Mouse (Mus musculus): ENCODE measurements around the gene Tspyl4. TPM values are rescaled to one million over a fixed set of nuclear protein-coding genes. Genes with fewer than 3 reads are reported as not detected.
"Not testable (repeated sequence)": the region's sequence is repeated elsewhere in the genome, so short reads cannot be mapped to it uniquely, and the experiment has no call there.

Gene Tspyl4
- 11.8 and 12.0 TPM in 2 replicates for polyA plus RNA-seq (2014; fragmentation: Nextera tagmentation; extraction: Ambion mirVana)

DNA sequence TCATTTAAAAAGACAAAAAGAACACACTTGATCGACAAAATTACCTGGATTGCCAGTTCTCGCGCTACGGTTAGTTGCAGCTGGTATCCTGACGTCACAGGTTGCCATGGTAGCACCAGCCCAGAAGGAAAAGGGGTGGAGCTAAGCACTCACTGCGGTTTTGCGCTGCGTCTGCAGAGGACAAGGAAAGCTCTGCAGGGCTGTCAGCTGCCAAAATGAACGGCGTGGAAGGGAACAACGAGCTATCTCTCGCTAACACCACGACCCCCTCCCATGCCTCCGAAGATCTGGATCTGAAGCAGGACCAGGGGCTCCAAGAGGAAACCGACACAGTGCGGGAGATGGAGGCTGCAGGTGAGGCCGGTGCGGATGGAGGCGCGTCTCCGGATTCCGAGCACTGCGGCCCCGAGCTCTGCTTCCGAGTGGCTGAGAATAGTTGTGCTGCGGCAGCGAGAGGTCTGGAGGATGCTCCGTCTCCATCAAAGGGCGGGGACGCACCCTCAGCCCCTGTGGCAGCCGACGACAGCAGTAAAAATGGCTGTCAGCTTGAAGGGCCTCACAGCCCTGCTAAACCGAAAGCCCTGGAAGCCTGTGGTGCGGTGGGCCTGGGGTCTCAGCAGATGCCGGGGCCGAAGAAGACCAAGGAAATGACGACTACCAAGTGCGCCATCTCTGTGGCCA is at the start of gene Tspyl4:
TSS of gene Tspyl4 (plus strand) at position 144 of the 681 bp plus-strand sequence.
- DNase-seq (ENCODE audit: low spot score) (peak; percentile 98), ATAC-seq (ENCODE audit: low read depth) (peak; percentile 98)
- H3K36me3 ChIP-seq (ENCODE audit: control insufficient read depth, insufficient read depth, low read length) = no peaks in the 10 kb centered on the region; the same call in 1 of the 2 replicates
- H3K4me2 ChIP-seq (ENCODE audit: low read depth, low read length) = peak within 1 kb of the TSS; percentile 84
- under 1% methylated on average over 32 of the region's 38 CpGs for WGBS
- H3K4me1 ChIP-seq (ENCODE audit: control insufficient read depth, insufficient read depth, low read length) = peaks cover 28% of the 10 kb centered on the region
- H3K9me3 ChIP-seq (ENCODE audit: control insufficient read depth, low read length) = no peaks in the 10 kb centered on the region
- H3K9ac ChIP-seq (ENCODE audit: low read depth, low read length) = peak within 1 kb of the TSS; percentile 77
- peak within 1 kb of the TSS; percentile 72 for H3K4me3 ChIP-seq (ENCODE audit: low read depth, low read length)
- H3K27me3 ChIP-seq (replicated peaks; ENCODE audit: control insufficient read depth, insufficient read depth, low read length) = no peaks in the 10 kb centered on the region
- H3K27ac ChIP-seq (replicated peaks; ENCODE audit: low read depth, low read length) = peak within 1 kb of the TSS; percentile 91

- Histone ChIP-seq H3K4me3 (ENCODE audit: low read depth, low read length) (no peak overlapping the region), H3K9me3 (ENCODE audit: control insufficient read depth, low read length) (no peaks in the 10 kb centered on the region), H3K9ac (ENCODE audit: low read depth, low read length) (no peak overlapping the region), H3K27me3 (replicated peaks; ENCODE audit: control insufficient read depth, insufficient read depth, low read length) (no peaks in the 10 kb centered on the region), H3K4me2 (ENCODE audit: low read depth, low read length) (no peak overlapping the region), H3K4me1 (ENCODE audit: control insufficient read depth, insufficient read depth, low read length) (no peaks in the 10 kb centered on the region), H3K27ac (replicated peaks; ENCODE audit: low read depth, low read length) (no peak overlapping the region), H3K36me3 (ENCODE audit: control insufficient read depth, insufficient read depth, low read length) (no peaks in the 10 kb centered on the region)
- DNase-seq (ENCODE audit: low spot score) = peak; percentile 55
- no peak for ATAC-seq (ENCODE audit: low read depth)
- 20% methylated on average over 3 of the region's 3 CpGs for WGBS
Observed at GRCm38 (mm10) chr10:34247757-34248156, 49.5 kb upstream of the Tspyl4 start.

DNA sequence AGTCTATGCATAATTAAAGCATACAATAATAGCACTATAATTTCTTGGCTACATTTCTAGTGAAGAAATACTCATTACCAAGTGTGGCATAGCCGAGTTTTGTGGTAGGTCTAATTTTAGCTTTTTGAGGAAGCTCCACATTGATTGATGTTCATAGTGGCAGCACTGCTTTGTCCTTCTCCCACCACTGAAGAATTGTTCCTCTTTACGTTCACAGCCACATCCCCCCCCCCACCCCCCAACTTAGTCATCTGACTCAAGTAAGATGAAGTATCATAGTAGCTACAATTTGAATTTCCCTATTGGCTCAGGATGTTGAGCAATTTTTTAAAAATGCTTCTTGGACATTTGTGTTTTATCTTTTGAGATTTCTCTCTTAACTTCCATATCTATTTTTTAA is 47.6 kb upstream of the Tspyl4 start:
- WGBS = 55% methylated on average over 2 of the region's 2 CpGs
- H3K27me3 ChIP-seq (replicated peaks; ENCODE audit: control insufficient read depth, insufficient read depth, low read length) = no peaks in the 10 kb centered on the region
- H3K4me2 ChIP-seq (ENCODE audit: low read depth, low read length) = no peak overlapping the region
- no peak overlapping the region for H3K9ac ChIP-seq (ENCODE audit: low read depth, low read length)
- DNase-seq (ENCODE audit: low spot score) = no peak
- H3K9me3 ChIP-seq (ENCODE audit: control insufficient read depth, low read length) = no peaks in the 10 kb centered on the region
- ATAC-seq (ENCODE audit: low read depth) = no peak
- H3K4me1 ChIP-seq (ENCODE audit: control insufficient read depth, insufficient read depth, low read length) = no peaks in the 10 kb centered on the region
- no peaks in the 10 kb centered on the region for H3K36me3 ChIP-seq (ENCODE audit: control insufficient read depth, insufficient read depth, low read length)
- no peak overlapping the region for H3K4me3 ChIP-seq (ENCODE audit: low read depth, low read length)
- no peak overlapping the region for H3K27ac ChIP-seq (replicated peaks; ENCODE audit: low read depth, low read length)

GRCm38 (mm10) chr10:34252833-34253232 is 44.4 kb upstream of the Tspyl4 start:
- WGBS = 83% methylated on average over 9 of the region's 9 CpGs
- not testable (repeated sequence) for H3K27ac ChIP-seq (replicated peaks; ENCODE audit: low read depth, low read length); H3K4me2 ChIP-seq (ENCODE audit: low read depth, low read length); H3K4me3 ChIP-seq (ENCODE audit: low read depth, low read length); H3K9me3 ChIP-seq (ENCODE audit: control insufficient read depth, low read length); H3K27me3 ChIP-seq (replicated peaks; ENCODE audit: control insufficient read depth, insufficient read depth, low read length); DNase-seq (ENCODE audit: low spot score); H3K36me3 ChIP-seq (ENCODE audit: control insufficient read depth, insufficient read depth, low read length); H3K4me1 ChIP-seq (ENCODE audit: control insufficient read depth, insufficient read depth, low read length); ATAC-seq (ENCODE audit: low read depth); H3K9ac ChIP-seq (ENCODE audit: low read depth, low read length)

DNA sequence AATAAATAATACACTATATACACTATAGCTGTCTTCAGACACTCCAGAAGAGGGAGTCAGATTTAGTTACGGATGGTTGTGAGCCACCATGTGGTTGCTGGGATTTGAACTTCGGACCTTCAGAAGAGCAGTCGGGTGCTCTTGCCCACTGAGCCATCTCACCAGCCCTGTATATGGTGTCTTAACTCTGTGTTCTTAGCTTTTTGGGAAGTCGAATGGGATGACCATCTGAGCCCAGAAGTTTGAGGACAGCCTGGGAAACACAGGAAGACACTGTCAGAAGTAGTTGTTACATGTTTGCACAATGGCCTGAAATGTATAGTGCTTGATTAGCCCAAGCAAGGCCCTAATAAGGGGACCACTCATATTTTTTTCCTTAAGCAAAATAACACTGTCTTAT is 32.1 kb upstream of the Tspyl4 start:
- H3K9me3 ChIP-seq (ENCODE audit: control insufficient read depth, low read length) = no peaks in the 10 kb centered on the region
- no peak overlapping the region for H3K27ac ChIP-seq (replicated peaks; ENCODE audit: low read depth, low read length)
- no peak overlapping the region for H3K9ac ChIP-seq (ENCODE audit: low read depth, low read length)
- H3K4me3 ChIP-seq (ENCODE audit: low read depth, low read length) = no peak overlapping the region
- H3K4me2 ChIP-seq (ENCODE audit: low read depth, low read length) = no peak overlapping the region
- no peaks in the 10 kb centered on the region for H3K36me3 ChIP-seq (ENCODE audit: control insufficient read depth, insufficient read depth, low read length)
- no peaks in the 10 kb centered on the region for H3K27me3 ChIP-seq (replicated peaks; ENCODE audit: control insufficient read depth, insufficient read depth, low read length)
- 81% methylated on average over 4 of the region's 4 CpGs for WGBS
- no peaks in the 10 kb centered on the region for H3K4me1 ChIP-seq (ENCODE audit: control insufficient read depth, insufficient read depth, low read length)
- ATAC-seq (ENCODE audit: low read depth) (no peak), DNase-seq (ENCODE audit: low spot score) (no peak)

GRCm38 (mm10) chr10:34267312-34268070 is 29.8 kb upstream of the Tspyl4 start:
- Histone ChIP-seq H3K27ac (replicated peaks; ENCODE audit: low read depth, low read length) (no peak overlapping the region), H3K27me3 (replicated peaks; ENCODE audit: control insufficient read depth, insufficient read depth, low read length) (no peaks in the 10 kb centered on the region), H3K9me3 (ENCODE audit: control insufficient read depth, low read length) (no peaks in the 10 kb centered on the region), H3K9ac (ENCODE audit: low read depth, low read length) (no peak overlapping the region), H3K4me2 (ENCODE audit: low read depth, low read length) (no peak overlapping the region), H3K4me1 (ENCODE audit: control insufficient read depth, insufficient read depth, low read length) (no peaks in the 10 kb centered on the region), H3K36me3 (ENCODE audit: control insufficient read depth, insufficient read depth, low read length) (no peaks in the 10 kb centered on the region), H3K4me3 (ENCODE audit: low read depth, low read length) (no peak overlapping the region)
- ATAC-seq (ENCODE audit: low read depth) = no peak
- 67% methylated on average over 5 of the region's 5 CpGs for WGBS
- DNase-seq (ENCODE audit: low spot score) = no peak

GRCm38 (mm10) chr10:34271681-34272080 is 25.6 kb upstream of the Tspyl4 start:
- Histone ChIP-seq H3K4me3 (ENCODE audit: low read depth, low read length) (no peak overlapping the region), H3K36me3 (ENCODE audit: control insufficient read depth, insufficient read depth, low read length) (no peaks in the 10 kb centered on the region), H3K9ac (ENCODE audit: low read depth, low read length) (no peak overlapping the region), H3K4me2 (ENCODE audit: low read depth, low read length) (no peak overlapping the region), H3K9me3 (ENCODE audit: control insufficient read depth, low read length) (no peaks in the 10 kb centered on the region), H3K4me1 (ENCODE audit: control insufficient read depth, insufficient read depth, low read length) (no peaks in the 10 kb centered on the region), H3K27me3 (replicated peaks; ENCODE audit: control insufficient read depth, insufficient read depth, low read length) (no peaks in the 10 kb centered on the region), H3K27ac (replicated peaks; ENCODE audit: low read depth, low read length) (peak overlapping the region; percentile 46; the same call in 1 of the 2 replicates)
- DNase-seq (ENCODE audit: low spot score) (peak; percentile 85), ATAC-seq (ENCODE audit: low read depth) (0 out of 2 replicates have a peak, but pooled peaks have one; percentile 26)
- 39% methylated on average over 7 of the region's 7 CpGs for WGBS

GRCm38 (mm10) chr10:34280591-34281175 is 16.6 kb upstream of the Tspyl4 start:
- H3K27me3 ChIP-seq (replicated peaks; ENCODE audit: control insufficient read depth, insufficient read depth, low read length) = no peaks in the 10 kb centered on the region
- 26% methylated on average over 13 of the region's 13 CpGs for WGBS
- ATAC-seq (ENCODE audit: low read depth) (0 out of 2 replicates have a peak, but pooled peaks have one; percentile 12), DNase-seq (ENCODE audit: low spot score) (peak; percentile 89)
- peaks cover 18% of the 10 kb centered on the region for H3K4me1 ChIP-seq (ENCODE audit: control insufficient read depth, insufficient read depth, low read length)
- H3K4me2 ChIP-seq (ENCODE audit: low read depth, low read length) = peak overlapping the region; percentile 79
- no peak overlapping the region for H3K27ac ChIP-seq (replicated peaks; ENCODE audit: low read depth, low read length)
- peaks cover 7% of the 10 kb centered on the region; the same call in 1 of the 2 replicates for H3K36me3 ChIP-seq (ENCODE audit: control insufficient read depth, insufficient read depth, low read length)
- H3K4me3 ChIP-seq (ENCODE audit: low read depth, low read length) = 0 out of 2 replicates have a peak overlapping the region, but pooled peaks have one; percentile 18
- no peak overlapping the region for H3K9ac ChIP-seq (ENCODE audit: low read depth, low read length)
- H3K9me3 ChIP-seq (ENCODE audit: control insufficient read depth, low read length) = no peaks in the 10 kb centered on the region
